Mouse (Mus musculus): ENCODE results near the gene Ssc5d.

DNA sequence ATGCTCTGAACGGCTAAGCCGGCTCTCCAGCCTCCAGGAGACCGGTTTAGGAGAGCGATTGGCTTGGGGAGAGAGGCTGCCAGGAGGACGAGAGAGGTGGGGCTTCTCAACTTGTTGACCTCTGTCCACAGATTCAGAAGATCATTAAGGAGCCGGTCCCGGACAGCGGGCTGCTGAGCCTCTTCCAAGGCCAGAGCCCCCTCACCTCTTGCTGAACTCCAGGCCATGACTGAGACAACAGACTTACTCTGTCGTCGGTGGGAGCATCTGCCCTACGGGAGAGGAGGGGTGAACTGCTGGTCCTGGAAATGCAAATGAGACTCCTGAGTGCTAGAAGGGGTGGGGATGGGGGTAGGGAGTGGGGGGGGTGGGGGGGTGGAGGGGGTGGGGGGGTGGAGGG is 30.4 kb upstream of the Ssc5d start:
- TF ChIP-seq CTCF (conservative IDR thresholded peaks at IDR 0.05; ENCODE audit: low read length): no peak
- no peak for TF ChIP-seq NANOG (IDR thresholded peaks at IDR 0.05; ENCODE audit: borderline replicate concordance, low read length)
- no peak for TF ChIP-seq POU5F1 (IDR thresholded peaks at IDR 0.05; ENCODE audit: borderline replicate concordance, low read length)
